Mouse (Mus musculus): ENCODE measurements around the gene Rasgef1b.

The Rasgef1b gene

DNA sequence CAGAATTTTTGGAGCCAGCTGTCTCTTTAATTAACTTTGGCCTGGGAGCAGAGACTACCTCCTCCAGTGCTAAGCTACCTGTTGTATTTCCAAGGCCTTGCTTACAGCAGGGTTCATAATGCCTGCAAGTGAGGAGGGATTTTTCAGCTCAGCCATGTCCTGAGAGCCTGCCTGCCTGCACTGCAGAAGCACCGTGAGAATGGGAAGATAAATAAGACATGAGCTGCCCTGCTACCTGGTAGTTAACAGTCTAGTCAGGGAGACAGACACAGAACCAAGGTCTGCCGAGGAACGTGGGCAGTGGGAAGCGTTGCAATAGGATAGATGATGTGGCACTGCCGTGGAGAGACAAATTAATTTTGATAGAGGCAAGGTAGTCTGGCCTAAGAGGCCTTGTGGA lies 277.4 kb downstream of the Rasgef1b start:
- no peak for DNase-seq (ENCODE audit: low read depth, low spot score)

DNA sequence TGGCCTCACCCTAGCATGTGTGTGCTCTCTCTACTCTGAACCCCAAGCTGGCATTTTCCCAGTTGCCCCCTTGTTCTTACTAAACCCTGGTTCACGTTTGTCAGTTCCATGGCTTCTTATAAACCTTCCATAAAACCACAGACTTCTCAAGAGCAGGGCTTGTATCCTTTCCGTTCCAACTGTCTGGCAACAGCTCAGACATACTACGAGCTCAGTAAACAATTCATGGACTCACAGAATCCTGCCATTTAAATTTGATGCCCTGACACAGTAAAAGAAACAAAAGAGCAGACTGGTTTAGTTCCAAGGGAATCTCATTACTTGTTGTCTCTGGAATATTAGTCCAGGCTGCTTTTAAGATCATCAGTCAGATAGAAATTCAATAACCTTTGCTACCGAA lies 277.9 kb downstream of the Rasgef1b start:
- no peak for DNase-seq (ENCODE audit: low read depth, low spot score)

DNA sequence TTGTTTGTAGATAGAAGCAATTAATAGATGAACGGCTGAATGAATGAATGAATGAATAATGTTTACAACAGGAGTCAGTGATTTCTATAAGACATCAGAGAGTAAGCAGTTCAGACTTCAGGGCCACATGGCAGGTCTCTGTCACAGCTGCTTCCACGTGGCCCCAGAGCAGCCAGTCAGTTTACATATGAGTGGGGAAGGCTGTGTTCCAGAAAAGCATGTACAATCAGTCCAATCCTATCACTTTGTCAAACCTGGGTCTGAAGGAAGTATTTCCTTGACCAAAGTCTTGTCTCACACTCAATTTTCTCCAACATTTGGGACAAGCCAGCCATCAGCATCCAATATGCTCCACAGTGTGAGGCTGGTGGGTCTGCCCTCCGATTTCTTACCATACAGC lies 278.4 kb downstream of the Rasgef1b start:
- no peak for DNase-seq (ENCODE audit: low read depth, low spot score)

DNA sequence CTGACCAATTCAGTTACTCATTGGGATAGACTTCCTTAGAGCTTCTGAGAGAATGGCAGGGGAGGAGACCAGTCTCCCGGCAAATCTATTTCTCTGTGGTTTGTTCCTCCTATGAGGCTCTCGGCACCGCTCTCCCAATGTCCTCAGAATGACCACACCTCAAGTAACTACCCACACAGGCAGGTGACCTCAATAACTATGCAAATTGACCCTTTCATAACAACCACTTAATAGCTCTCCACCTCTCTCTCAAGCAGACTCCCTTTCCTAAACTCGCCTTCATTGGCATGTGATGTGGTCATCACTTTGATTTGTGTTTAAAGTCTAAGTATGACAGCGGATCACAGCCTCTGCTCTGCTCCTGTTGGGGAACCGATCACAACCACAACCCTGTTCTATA lies 281.4 kb downstream of the Rasgef1b start:
- no peak for DNase-seq (ENCODE audit: low read depth, low spot score)

DNA sequence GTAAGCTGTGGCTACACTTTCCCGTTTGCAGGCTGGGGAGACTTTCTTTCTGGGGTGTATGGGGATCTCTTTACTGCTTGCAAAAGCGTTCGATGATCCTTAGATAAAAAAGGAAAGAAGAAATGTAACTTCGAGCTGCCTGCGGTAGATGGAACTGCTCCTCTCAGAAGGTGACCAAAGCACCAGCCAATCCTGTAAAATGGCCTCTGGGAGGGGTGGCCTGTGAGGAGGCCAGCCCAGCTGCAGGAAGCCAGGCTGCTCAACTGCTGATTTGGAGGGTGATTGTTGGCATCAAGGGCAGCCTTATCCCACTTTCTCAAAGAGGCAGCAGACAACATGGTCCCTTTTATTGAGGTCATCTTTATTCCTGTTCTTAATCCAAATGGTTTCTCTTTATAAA lies 283.6 kb downstream of the Rasgef1b start:
- DNase-seq (ENCODE audit: low read depth, low spot score): no peak

DNA sequence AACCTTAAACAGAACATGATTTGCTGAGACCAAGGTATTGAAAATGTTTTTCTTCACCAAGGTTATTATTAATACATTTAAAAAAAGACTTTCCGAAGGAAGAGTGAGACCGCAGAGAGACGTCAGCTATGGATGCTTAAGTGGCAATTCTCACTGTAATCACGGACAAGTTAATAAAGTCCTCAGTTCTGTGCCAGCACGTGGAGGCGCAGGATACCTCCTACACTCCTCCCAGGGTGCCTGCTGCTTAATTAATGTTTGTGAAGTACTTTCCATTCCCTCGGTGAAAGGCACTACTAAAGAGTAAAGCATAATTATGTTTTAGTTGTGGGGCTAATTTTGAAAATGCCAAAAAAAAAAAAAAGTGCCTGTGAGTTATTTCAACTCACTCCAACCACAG lies 284.1 kb downstream of the Rasgef1b start:
- no peak for DNase-seq (ENCODE audit: low read depth, low spot score)

DNA sequence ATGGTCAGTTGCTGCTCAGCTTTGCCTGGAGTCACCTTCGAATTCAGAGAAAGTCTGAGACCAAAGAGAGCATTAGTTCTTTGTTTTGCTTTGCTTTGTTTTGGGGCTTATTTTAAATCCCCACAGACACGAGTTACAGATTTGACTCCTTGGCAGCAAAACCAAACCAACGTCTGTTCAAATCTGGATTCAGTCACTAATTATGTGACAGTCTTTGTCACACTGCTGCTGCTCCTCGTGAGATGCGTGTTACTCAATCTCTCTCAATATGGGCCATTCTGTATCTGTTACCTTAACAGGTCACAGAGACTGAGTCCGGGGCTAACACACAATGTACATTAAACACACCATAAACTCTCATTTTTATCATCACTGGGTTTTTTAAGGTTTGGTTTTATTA lies 288.8 kb downstream of the Rasgef1b start:
- no peak for DNase-seq (ENCODE audit: low read depth, low spot score)

DNA sequence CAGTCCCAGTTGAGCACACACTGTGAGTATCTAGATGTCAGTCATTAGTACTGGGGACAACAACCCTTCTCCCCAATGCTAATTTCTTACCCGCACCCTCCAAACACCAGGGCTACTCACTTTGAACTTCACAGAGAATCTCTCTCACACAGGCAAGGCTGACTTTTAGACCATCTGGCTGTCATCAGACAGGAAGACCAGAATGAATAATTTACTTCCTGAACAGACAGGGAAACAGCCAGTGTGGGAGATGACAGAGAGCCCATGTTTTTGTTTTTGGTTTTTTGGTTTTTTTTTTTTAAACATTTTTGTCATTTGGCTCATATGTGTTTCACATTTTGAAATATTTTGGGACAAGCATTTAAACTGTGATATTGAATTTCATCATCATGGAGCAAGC lies 290.3 kb downstream of the Rasgef1b start:
- peak; percentile 19 for DNase-seq (ENCODE audit: low read depth, low spot score)

DNA sequence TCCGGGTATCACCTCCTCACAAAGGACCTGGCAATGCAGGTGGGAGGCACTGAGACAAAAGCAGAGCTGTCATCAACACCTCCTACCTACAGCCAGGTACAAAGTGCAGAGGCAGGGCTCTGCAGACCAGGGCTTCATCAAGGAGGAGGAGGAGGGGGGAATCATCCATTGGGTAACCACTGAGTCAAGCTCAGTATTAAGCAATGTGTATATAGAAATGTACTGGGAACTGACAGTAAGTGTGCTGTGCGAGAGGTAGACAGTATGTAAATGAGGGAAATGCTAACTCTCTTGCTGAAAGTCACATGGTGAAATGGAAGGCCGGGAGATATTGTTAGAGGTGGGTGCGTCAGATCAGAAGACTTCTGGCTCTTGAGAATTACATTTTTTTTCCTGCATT lies 294.6 kb downstream of the Rasgef1b start:
- no peak for DNase-seq (ENCODE audit: low read depth, low spot score)

DNA sequence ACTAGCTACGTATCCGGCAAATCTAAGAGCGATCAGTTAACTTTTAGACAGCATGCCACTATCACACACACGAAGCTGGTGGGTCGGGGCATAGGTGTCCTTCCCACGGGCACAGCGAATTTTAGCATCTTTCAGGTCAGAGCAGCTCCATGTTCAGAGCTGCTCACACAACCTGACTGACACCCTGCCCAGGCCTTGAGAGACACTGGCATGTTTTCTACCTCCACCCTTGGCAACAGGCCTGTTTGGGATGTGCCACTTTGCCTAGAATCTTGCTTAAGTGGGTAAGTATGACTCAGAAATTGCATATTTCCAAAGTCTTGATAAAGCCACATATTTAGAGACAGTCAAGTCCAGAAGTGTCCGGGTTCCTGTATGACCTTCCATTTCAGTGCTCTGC lies 296.4 kb downstream of the Rasgef1b start:
- DNase-seq (ENCODE audit: low read depth, low spot score): no peak

DNA sequence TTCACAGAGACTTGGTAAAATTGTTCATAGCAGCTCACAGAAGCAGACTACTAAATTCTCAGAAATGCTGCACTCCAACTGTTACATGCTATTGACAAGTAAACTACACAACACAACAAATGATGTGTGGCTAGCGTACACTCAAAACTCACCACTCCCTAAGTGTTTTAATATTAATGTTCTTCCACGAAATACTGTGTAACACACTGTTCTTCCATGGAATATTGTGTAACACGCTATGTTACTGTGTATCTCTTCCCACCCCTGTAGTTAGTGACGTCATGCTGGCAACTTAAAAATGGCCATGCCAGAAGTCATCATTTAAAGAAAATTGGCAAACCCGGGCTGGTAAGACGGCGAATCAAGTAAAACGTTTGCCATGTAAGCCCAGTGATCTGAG lies 299.6 kb downstream of the Rasgef1b start:
- DNase-seq (ENCODE audit: low read depth, low spot score): no peak

DNA sequence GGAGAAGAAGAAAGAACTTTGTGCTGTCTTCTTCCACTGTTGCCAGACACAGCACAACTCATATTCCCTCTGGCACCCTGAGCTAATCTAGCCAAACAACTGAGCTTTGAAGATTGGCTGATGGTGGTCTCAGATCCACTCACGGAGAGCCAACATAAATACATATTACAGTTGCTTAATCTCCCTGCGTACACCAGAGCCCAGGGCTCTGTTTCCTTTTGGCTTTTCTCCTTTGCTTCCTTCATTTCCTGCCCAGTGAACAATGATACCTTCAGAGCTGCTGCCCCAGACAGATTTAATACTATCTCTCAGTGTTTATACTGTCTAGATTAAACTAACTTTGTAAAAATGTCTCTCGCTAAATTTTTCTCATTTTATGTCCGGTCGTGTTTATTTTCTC lies 300.2 kb downstream of the Rasgef1b start:
- no peak for DNase-seq (ENCODE audit: low read depth, low spot score)

DNA sequence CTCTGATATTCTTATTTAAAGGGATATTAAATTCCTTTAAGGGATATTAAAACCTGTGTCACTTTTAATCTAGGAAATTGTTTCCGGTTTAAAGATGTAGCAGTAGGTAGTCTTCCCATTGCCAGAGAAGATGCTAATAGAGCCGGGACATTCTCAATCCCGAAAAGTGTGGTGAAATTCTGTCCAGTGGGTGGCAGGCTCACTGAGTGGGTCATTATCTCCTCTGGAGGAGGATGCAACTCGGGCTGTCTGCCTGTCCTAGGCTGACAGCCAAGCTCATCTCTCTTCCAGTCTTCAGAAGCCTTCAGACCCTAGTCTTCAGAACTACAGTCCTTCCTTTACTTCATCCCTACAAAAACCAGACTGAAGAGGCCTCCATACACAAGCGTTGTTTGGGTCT lies 305.6 kb downstream of the Rasgef1b start:
- DNase-seq (ENCODE audit: low read depth, low spot score): no peak

DNA sequence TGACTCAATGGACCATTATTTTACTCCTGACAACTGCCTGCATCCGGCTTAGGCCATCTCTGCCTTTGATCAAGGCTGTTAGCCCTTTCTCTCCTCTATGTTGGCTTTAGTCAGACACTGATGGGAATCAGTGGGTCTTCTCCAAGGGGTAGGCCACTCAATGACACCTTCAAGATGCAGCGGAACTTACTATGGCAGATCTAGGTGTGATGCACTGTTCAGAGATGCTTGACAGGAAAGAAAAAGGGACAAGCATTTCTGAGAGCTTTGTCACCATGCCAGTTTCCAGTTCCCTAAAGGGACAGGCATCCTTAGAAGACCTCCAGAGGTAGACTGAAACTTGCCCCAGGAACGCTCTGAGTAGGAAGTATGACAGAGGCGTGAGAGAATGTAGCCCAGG lies 306.0 kb downstream of the Rasgef1b start:
- DNase-seq (ENCODE audit: low read depth, low spot score): no peak

DNA sequence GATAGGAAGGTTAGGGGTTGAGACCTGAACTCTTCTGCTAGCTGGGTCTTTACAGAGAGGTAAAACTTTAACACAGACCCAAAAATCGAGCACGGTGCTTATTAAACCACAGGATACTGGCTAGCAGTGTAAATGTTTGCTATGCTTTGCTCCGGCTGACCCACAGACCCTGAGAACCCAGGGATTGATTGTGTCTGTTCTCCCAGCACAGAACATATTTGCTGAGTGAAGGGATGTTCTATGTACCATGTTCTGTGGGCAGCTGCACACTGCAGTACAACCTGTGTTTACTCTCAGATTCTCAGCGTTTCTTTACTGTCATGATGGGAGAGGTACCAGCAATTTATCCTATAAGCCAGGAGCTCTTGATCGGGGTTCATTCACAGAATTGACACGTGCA lies 306.8 kb downstream of the Rasgef1b start:
- no peak for DNase-seq (ENCODE audit: low read depth, low spot score)

DNA sequence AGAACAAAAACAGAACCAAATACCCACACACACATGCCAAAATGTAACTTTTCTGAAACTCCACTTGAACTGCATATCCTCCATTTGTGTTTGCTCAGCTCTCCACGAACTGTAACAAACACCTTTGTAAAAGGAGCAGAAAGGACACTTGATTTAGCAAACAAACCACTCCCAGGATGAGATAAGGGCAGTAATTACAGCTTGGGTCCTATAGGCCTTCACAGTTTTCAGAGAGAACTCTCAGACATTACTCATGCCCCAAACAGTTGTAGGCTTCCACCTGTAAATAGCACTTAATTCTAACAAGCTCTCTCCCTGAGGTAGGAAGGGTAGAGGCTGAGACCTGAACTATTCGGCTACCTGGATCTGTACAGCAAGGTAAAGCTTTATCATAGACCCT lies 309.0 kb downstream of the Rasgef1b start:
- no peak for DNase-seq (ENCODE audit: low read depth, low spot score)

DNA sequence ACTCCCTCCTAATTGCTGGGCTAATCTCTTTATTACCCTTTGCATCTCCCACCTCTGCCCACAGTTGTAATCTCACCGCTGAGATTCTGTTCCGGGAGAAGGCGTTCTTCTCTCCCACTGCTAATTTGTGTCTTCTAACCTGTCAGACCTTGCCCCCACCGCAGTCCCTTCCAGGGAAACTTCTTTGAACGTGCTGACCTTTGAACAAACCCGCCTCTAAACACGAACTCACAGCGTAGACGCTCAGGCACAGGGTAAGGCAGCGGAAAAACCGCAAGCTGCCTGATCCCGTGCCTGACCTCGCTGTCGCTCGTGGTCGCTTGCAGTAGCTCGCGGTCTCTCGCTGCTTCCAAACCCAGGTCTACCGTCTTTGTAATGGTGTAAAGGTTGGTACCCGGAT lies 312.0 kb downstream of the Rasgef1b start:
- no peak for DNase-seq (ENCODE audit: low read depth, low spot score)

DNA sequence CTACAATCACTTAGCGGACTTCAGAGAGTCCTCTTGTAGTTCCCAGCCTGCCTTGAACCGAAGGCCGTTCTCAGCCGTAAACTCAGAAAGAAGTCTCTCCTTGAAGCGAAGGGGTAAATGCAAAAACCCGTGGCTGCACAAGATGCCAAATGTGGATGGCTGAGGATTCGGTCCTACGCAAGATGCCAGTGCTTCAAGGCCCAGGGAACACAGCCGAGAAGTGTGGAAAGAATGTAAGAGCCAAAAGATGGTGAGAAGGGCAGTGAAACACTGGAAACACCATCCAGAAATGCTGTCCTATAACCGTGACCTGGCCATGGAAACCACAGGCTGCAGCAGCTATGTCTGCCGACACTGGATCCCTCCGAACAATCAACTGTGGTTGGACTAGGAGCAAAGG lies 313.2 kb downstream of the Rasgef1b start:
- no peak for DNase-seq (ENCODE audit: low read depth, low spot score)

DNA sequence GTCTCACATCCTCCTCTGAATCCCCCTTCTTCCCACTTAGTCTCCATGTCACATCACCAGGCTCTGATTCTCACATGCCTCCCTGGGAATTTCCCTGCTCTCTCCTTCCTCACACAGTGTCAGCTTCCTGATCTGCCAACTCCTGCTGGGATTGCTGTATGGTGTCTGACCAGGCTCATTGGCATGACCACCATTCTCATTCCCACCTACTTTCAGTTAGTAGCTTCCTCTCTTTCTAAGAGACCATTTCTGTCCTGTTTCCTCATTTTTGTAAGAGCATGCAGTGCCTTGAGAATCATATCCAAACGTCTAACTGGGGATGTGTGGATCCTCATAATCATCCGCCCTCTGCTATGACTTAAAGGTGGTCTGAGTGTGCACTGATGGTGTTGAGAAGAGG lies 313.8 kb downstream of the Rasgef1b start:
- no peak for DNase-seq (ENCODE audit: low read depth, low spot score)

DNA sequence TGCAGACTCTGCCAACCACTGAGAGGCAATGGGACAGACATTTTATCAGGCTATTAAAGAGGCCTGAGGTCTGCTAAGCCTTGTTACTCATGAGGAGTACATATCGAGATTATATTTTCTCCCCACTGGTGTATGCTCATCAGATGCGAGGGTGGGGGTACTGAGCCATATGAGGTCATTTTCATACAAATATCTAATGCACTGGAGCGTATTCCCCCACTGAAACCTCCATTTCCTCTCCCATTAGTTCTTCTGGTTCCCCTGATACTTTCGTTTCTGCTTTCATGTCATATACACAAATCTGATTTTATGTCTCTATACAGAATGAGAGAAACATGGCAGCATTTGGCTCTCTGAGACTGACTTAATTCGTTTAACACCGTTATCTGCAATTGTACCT lies 314.6 kb downstream of the Rasgef1b start:
- DNase-seq (ENCODE audit: low read depth, low spot score): no peak

DNA sequence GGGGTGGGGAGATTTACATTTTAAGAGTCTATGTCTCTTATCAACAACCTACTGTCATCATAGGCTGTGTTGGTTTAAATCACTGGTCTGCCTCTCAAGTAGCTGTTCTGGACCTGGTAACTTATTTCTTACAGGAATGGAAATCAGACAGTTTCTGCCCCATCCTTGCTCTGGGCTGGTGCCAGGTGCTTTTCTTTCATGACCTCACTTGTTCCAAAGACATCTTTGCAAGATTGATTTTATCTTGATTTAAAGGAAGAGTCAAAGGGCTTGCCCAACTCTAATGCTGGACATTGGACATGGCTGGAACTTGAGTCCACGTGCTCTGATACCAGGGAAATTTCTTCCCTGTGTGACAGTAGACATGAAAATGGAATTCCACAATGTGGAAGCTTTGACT lies 315.0 kb downstream of the Rasgef1b start:
- no peak for DNase-seq (ENCODE audit: low read depth, low spot score)

DNA sequence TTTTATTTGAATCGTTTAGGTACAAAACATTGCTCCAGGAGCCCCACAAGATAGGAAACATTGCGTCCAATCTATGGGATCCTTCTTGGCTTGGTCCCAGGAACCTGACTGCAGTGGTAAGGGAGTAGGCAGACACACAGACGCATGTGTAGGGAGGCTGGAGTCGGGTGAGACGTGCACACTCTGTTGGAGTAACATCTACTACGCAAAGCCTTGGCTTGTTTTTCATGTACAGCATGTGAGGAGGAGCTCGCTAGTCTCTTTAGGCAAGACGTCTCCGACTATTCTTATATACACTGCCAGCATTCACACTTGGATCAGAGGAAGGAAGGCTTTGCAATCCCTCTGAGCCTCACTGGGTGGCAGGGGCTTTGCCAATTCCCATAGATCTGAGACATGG lies 315.5 kb downstream of the Rasgef1b start:
- DNase-seq (ENCODE audit: low read depth, low spot score): no peak

DNA sequence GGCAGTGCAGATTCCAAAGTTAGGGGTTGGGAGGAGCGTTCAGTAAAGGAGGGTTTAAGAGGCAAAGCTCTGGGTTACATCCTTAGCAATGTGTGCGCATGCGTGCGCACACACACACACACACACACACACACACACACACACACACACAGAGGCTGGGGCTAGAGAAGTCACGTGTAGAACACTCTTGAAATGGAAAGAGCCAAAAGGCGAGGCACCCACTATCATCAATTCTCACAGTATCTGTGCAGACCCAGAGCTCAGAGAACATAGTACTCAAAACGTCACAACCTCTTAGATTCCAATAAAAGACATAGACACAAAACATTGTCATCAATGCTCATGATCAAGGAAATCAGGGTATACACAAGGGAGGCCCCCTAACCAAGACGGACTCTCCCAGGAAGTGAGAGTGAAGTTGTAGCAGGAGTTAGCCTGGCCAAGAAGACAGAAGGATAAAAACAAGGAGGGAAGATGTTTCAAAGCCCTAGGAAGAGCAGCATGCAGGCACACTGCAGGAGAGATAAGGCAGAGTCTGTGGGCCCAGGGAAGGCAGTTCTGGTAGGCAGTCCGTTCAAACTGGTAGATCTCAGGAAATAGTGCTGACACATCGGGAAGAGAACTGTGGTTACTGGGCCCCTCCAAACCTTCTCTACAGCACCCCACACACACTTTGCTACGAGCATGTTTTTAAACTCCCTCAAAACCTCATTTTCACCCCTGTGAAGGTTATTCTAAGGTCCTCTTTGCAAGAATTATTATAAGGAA lies 324.3 kb downstream of the Rasgef1b start:
- DNase-seq (ENCODE audit: low read depth, low spot score): no peak

DNA sequence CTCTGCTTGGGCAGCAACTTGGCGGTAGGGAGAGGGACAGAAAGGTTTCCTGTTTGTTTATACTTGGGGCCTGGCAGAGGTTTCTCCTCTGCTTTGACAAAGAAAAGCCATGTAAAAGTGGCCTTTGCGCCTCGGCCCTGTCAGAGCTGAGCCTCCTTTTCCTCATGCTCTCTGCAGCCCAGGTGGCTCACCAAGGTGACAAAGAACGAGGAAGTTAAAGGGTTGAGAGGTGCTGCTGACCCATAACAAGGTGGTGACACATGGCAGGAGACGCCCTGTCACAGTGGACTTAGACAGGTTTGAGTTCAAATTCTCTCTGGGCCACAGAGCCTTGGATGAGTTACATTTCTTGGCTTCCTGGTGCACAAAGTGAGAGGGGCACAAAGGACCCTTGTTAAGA lies 325.5 kb downstream of the Rasgef1b start:
- no peak for DNase-seq (ENCODE audit: low read depth, low spot score)

Data from CD4-positive, CD25-positive, alpha-beta regulatory T cell, adult 2 months (primary cell).